Mouse (Mus musculus): ENCODE data around the gene Fitm1. TPM values are rescaled to one million over a fixed set of nuclear protein-coding genes. Genes with fewer than 3 reads are reported as not detected.

Fitm1 gene
- total RNA-seq, 2 experiments from 2014 or later: 403 to 446 TPM

GRCm38 (mm10) chr14:55567496-55567895, 7.9 kb upstream of the Fitm1 start:
- DNase-seq: no peak

GRCm38 (mm10) chr14:55570588-55570987, 4.8 kb upstream of the Fitm1 start:
- no peak for DNase-seq

- no peak for DNase-seq
Measured at GRCm38 (mm10) chr14:55571760-55572159, 3.7 kb upstream of the Fitm1 start.

GRCm38 (mm10) chr14:55575711-55576110, 294 bp downstream of the Fitm1 start:
- DNase-seq: no peak

GRCm38 (mm10) chr14:55576376-55576775, 959 bp downstream of the Fitm1 start:
- peak; percentile 55 for DNase-seq

GRCm38 (mm10) chr14:55577871-55578667, 2.7 kb downstream of the Fitm1 start, which contains the start of gene Psme1:
Psme1 (plus strand) TSS chr14:55578123.
- peak; percentile 71 for DNase-seq

GRCm38 (mm10) chr14:55578668-55579269, 3.4 kb downstream of the Fitm1 start:
- DNase-seq: peak; percentile 71

- DNase-seq: no peak
Measured at GRCm38 (mm10) chr14:55579511-55580496, 4.4 kb downstream of the Fitm1 start.

GRCm38 (mm10) chr14:55580731-55581130, 5.3 kb downstream of the Fitm1 start:
- DNase-seq: no peak

GRCm38 (mm10) chr14:55581981-55582681, 6.7 kb downstream of the Fitm1 start:
- DNase-seq: no peak

- DNase-seq: no peak
Measured at GRCm38 (mm10) chr14:55584303-55584701, 8.9 kb downstream of the Fitm1 start.

- peak; percentile 69 for DNase-seq
Measured at GRCm38 (mm10) chr14:55584702-55585565, 9.5 kb downstream of the Fitm1 start, which contains the start of gene Emc9. Emc9 (minus strand) TSS chr14:55585302.

GRCm38 (mm10) chr14:55585566-55585960, 10.1 kb downstream of the Fitm1 start:
- no peak for DNase-seq

GRCm38 (mm10) chr14:55586149-55586548, 10.7 kb downstream of the Fitm1 start:
- no peak for DNase-seq

GRCm38 (mm10) chr14:55589271-55589670, 13.9 kb downstream of the Fitm1 start:
- DNase-seq: no peak

GRCm38 (mm10) chr14:55589771-55590448, 14.5 kb downstream of the Fitm1 start:
- no peak for DNase-seq

- peak; percentile 88 for DNase-seq
Measured at GRCm38 (mm10) chr14:55590748-55591330, 15.4 kb downstream of the Fitm1 start, which contains the start of gene Psme2. Psme2 (minus strand) TSS chr14:55591113.

GRCm38 (mm10) chr14:55591331-55591891, 16.0 kb downstream of the Fitm1 start, which contains the start of gene Rnf31:
Rnf31 (plus strand) TSS chr14:55591708.
- peak; percentile 88 for DNase-seq

- DNase-seq: no peak
Measured at GRCm38 (mm10) chr14:55592226-55592625, 16.8 kb downstream of the Fitm1 start.

All from gastrocnemius, postnatal 10 days (tissue).